Mouse (Mus musculus): ENCODE measurements around the gene Tubb4b.

DNA sequence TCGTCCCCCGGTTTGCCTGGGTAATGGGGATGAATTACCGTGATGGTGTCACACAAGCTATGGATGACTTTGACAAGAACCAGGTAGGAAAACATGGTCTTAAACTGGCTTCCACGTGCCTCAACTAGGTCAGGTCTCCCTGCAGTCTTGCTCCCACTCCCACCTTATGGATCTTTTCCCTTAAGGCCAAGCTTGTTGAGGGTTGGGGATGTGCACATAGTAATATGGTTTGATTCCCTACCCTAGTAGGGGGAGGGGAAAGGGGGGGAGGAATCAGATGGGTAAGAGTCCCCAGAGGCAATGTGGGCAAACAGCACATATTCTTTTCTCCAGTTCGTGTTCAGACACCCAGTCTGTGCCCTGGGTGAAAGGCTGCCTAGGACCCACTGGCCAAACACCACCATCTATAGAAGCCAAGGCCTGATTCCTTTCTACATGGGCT, 3.1 kb downstream of the Tubb4b start:
- no peak for TF ChIP-seq CTCF (IDR thresholded peaks at IDR 0.05; ENCODE audit: low read depth)
- no peak for TF ChIP-seq EP300 (IDR thresholded peaks at IDR 0.05; ENCODE audit: low read depth)
